Mouse (Mus musculus): ENCODE measurements at regions not wholly inside any gene's neighbourhood (a gene's known extent, or its start where the extent isn't known, plus 50 kb on each side); places are given as distances from the start of the nearest gene placed in this dataset.

- no peaks in the 10 kb centered on the region; a peak in 1 of 4 replicates for H3K27me3 ChIP-seq (ENCODE audit: control insufficient read depth in 1 of 2, insufficient read depth in 2 of 2, low read length in 2 of 2)
Observed at GRCm38 (mm10) chr8:76823456-76823855, 75.8 kb upstream of the Nr3c2 start.

More at GRCm38 (mm10) chr8:76823456-76823855, 75.8 kb upstream of the Nr3c2 start:
- no peak for DNase-seq (ENCODE audit: low read depth, low spot score)
- Histone ChIP-seq H3K9ac (ENCODE audit: control insufficient read depth, low read depth, low read length, poor library complexity, severe bottlenecking) (no peak overlapping the region), H3K27ac (ENCODE audit: control insufficient read depth, low read depth, low read length) (no peak overlapping the region), H3K9me3 (replicated peaks; ENCODE audit: insufficient read depth, low read length) (no peaks in the 10 kb centered on the region), H3K79me2 (ENCODE audit: control insufficient read depth, insufficient read depth, low read length, poor library complexity) (no peaks in the 10 kb centered on the region), H3K4me1 (ENCODE audit: control insufficient read depth in 1 of 2, insufficient read depth in 2 of 2, low read length in 2 of 2) (no peaks in the 10 kb centered on the region), H3K36me3 (ENCODE audit: control insufficient read depth in 1 of 2, insufficient read depth in 2 of 2, low read length in 2 of 2) (no peaks in the 10 kb centered on the region), H3K4me3 (ENCODE audit: control insufficient read depth in 1 of 2, insufficient read depth in 1 of 2, low read depth in 2 of 2, low read length in 2 of 2) (no peak overlapping the region)
- no peak for TF ChIP-seq GATA1 (IDR thresholded peaks at IDR 0.05; ENCODE audit: low read depth, low read length)

Measured in MEL (cell line).